Mouse (Mus musculus): ENCODE measurements at regions not wholly inside any gene's neighbourhood (a gene's known extent, or its start where the extent isn't known, plus 50 kb on each side); places are given as distances from the start of the nearest gene placed in this dataset. TPM values are rescaled to one million over a fixed set of nuclear protein-coding genes. Genes with fewer than 3 reads are reported as not detected.

GRCm38 (mm10) chr3:38544718-38545500, 60.3 kb upstream of the Ankrd50 start:
- Histone ChIP-seq H3K9ac (replicated peaks) (no peak overlapping the region), H3K27me3 (ENCODE audit: control insufficient read depth, insufficient read depth, low read length) (no peaks in the 10 kb centered on the region), H3K4me1 (replicated peaks; ENCODE audit: control insufficient read depth in 2 of 2, insufficient read depth in 2 of 2, low read length in 1 of 2) (no peaks in the 10 kb centered on the region), H3K4me3 (ENCODE audit: insufficient read depth in 1 of 2, low read depth in 2 of 2, low read length in 2 of 2) (no peak overlapping the region), H3K36me3 (replicated peaks; ENCODE audit: control insufficient read depth, insufficient read depth, low read depth) (no peaks in the 10 kb centered on the region), H3K9me3 (ENCODE audit: control insufficient read depth, low read length) (no peaks in the 10 kb centered on the region), H3K4me2 (ENCODE audit: low read depth) (no peak overlapping the region), H3K27ac (no peak overlapping the region)
- DNase-seq (ENCODE audit: low read depth in 3 of 3, low spot score in 3 of 3) (no peak), ATAC-seq (ENCODE audit: insufficient read depth) (no peak)
- no peak for TF ChIP-seq EP300 (IDR thresholded peaks at IDR 0.05; ENCODE audit: low read depth)
- no peak for TF ChIP-seq CTCF (IDR thresholded peaks at IDR 0.05; ENCODE audit: low read depth)
- WGBS (ENCODE audit: insufficient replicate concordance): 60% methylated on average over 4 of the region's 4 CpGs

- no peak overlapping the region for H3K27ac ChIP-seq
- no peaks in the 10 kb centered on the region for H3K27me3 ChIP-seq (ENCODE audit: control insufficient read depth, insufficient read depth, low read length)
- WGBS (ENCODE audit: insufficient replicate concordance): 71% methylated on average over 3 of the region's 3 CpGs
- ATAC-seq (ENCODE audit: insufficient read depth): no peak
- H3K4me2 ChIP-seq (ENCODE audit: low read depth): no peak overlapping the region
- no peak for TF ChIP-seq CTCF (IDR thresholded peaks at IDR 0.05; ENCODE audit: low read depth)
- no peak for TF ChIP-seq EP300 (IDR thresholded peaks at IDR 0.05; ENCODE audit: low read depth)
- H3K9me3 ChIP-seq (ENCODE audit: control insufficient read depth, low read length): no peaks in the 10 kb centered on the region
- DNase-seq (ENCODE audit: low read depth in 3 of 3, low spot score in 3 of 3): no peak
- no peaks in the 10 kb centered on the region for H3K4me1 ChIP-seq (replicated peaks; ENCODE audit: control insufficient read depth in 2 of 2, insufficient read depth in 2 of 2, low read length in 1 of 2)
- no peaks in the 10 kb centered on the region for H3K36me3 ChIP-seq (replicated peaks; ENCODE audit: control insufficient read depth, insufficient read depth, low read depth)
- no peak overlapping the region for H3K9ac ChIP-seq (replicated peaks)
- H3K4me3 ChIP-seq (ENCODE audit: insufficient read depth in 1 of 2, low read depth in 2 of 2, low read length in 2 of 2): no peak overlapping the region
Observed at GRCm38 (mm10) chr3:38543816-38544215, 59.2 kb upstream of the Ankrd50 start.

GRCm38 (mm10) chr3:38541296-38541695, 56.7 kb upstream of the Ankrd50 start:
- Histone ChIP-seq H3K9ac (replicated peaks) (no peak overlapping the region), H3K27ac (no peak overlapping the region), H3K36me3 (replicated peaks; ENCODE audit: control insufficient read depth, insufficient read depth, low read depth) (no peaks in the 10 kb centered on the region), H3K27me3 (ENCODE audit: control insufficient read depth, insufficient read depth, low read length) (no peaks in the 10 kb centered on the region), H3K4me3 (ENCODE audit: insufficient read depth in 1 of 2, low read depth in 2 of 2, low read length in 2 of 2) (no peak overlapping the region), H3K4me2 (ENCODE audit: low read depth) (no peak overlapping the region), H3K9me3 (ENCODE audit: control insufficient read depth, low read length) (no peaks in the 10 kb centered on the region), H3K4me1 (replicated peaks; ENCODE audit: control insufficient read depth in 2 of 2, insufficient read depth in 2 of 2, low read length in 1 of 2) (no peaks in the 10 kb centered on the region)
- TF ChIP-seq EP300 (IDR thresholded peaks at IDR 0.05; ENCODE audit: low read depth): no peak
- TF ChIP-seq CTCF (IDR thresholded peaks at IDR 0.05; ENCODE audit: low read depth): no peak
- ATAC-seq (ENCODE audit: insufficient read depth) (no peak), DNase-seq (ENCODE audit: low read depth in 3 of 3, low spot score in 3 of 3) (no peak)
- 47% methylated on average over 3 of the region's 3 CpGs for WGBS (ENCODE audit: insufficient replicate concordance)

- TF ChIP-seq CTCF (IDR thresholded peaks at IDR 0.05; ENCODE audit: low read depth) (no peak), EP300 (IDR thresholded peaks at IDR 0.05; ENCODE audit: low read depth) (no peak)
- Histone ChIP-seq H3K4me2 (ENCODE audit: low read depth) (no peak overlapping the region), H3K36me3 (replicated peaks; ENCODE audit: control insufficient read depth, insufficient read depth, low read depth) (no peaks in the 10 kb centered on the region), H3K4me1 (replicated peaks; ENCODE audit: control insufficient read depth in 2 of 2, insufficient read depth in 2 of 2, low read length in 1 of 2) (no peaks in the 10 kb centered on the region), H3K4me3 (ENCODE audit: insufficient read depth in 1 of 2, low read depth in 2 of 2, low read length in 2 of 2) (no peak overlapping the region), H3K9me3 (ENCODE audit: control insufficient read depth, low read length) (no peaks in the 10 kb centered on the region), H3K9ac (replicated peaks) (no peak overlapping the region), H3K27ac (no peak overlapping the region), H3K27me3 (ENCODE audit: control insufficient read depth, insufficient read depth, low read length) (no peaks in the 10 kb centered on the region)
- ATAC-seq (ENCODE audit: insufficient read depth): no peak
- DNase-seq (ENCODE audit: low read depth in 3 of 3, low spot score in 3 of 3): no peak
- WGBS (ENCODE audit: insufficient replicate concordance): 49% methylated on average over 2 of the region's 2 CpGs
Observed at GRCm38 (mm10) chr3:38538309-38538708, 53.7 kb upstream of the Ankrd50 start.

- TF ChIP-seq CTCF (IDR thresholded peaks at IDR 0.05; ENCODE audit: low read depth) (no peak), EP300 (IDR thresholded peaks at IDR 0.05; ENCODE audit: low read depth) (no peak)
- Histone ChIP-seq H3K4me2 (ENCODE audit: low read depth) (no peak overlapping the region), H3K9me3 (ENCODE audit: control insufficient read depth, low read length) (no peaks in the 10 kb centered on the region), H3K4me1 (replicated peaks; ENCODE audit: control insufficient read depth in 2 of 2, insufficient read depth in 2 of 2, low read length in 1 of 2) (no peaks in the 10 kb centered on the region), H3K27ac (no peak overlapping the region), H3K4me3 (ENCODE audit: insufficient read depth in 1 of 2, low read depth in 2 of 2, low read length in 2 of 2) (no peak overlapping the region), H3K9ac (replicated peaks) (no peak overlapping the region), H3K36me3 (replicated peaks; ENCODE audit: control insufficient read depth, insufficient read depth, low read depth) (no peaks in the 10 kb centered on the region), H3K27me3 (ENCODE audit: control insufficient read depth, insufficient read depth, low read length) (no peaks in the 10 kb centered on the region)
- DNase-seq (ENCODE audit: low read depth in 3 of 3, low spot score in 3 of 3): no peak
- no peak for ATAC-seq (ENCODE audit: insufficient read depth)
Observed at GRCm38 (mm10) chr3:38537770-38538169, 53.1 kb upstream of the Ankrd50 start.

Small RNA genes lying in the stretch of these regions (microRNA-seq; reads per million reads assigned to microRNA genes)
- gene Gm24462: not detected

All from liver, embryonic 14.5 days (tissue).